Mouse (Mus musculus): Measurements from ENCODE around the gene Ak2. TPM values are rescaled to one million over a fixed set of nuclear protein-coding genes. Genes with fewer than 3 reads are reported as not detected.
A peak's percentile ranks its signal among the peaks of the same experiment; 100 is the strongest.

Ak2 gene
- polyA plus RNA-seq, 1 experiment, result 8.1 TPM

- no peaks in the 10 kb centered on the region for H3K36me3 ChIP-seq (ENCODE audit: control insufficient read depth)
- peaks cover 58% of the 10 kb centered on the region for H3K4me1 ChIP-seq (ENCODE audit: control insufficient read depth)
- H3K4me3 ChIP-seq (replicated peaks), result peak overlapping the region; percentile 62
These were observed 56.1 kb downstream of the Ak2 start for GRCm38 (mm10) chr4:129047721-129048421.

GRCm38 (mm10) chr4:129048501-129049305, 56.9 kb downstream of the Ak2 start:
- peaks cover 58% of the 10 kb centered on the region for H3K4me1 ChIP-seq (ENCODE audit: control insufficient read depth)
- H3K27me3 ChIP-seq (ENCODE audit: control insufficient read depth), result peaks cover 77% of the 10 kb centered on the region
- H3K9me3 ChIP-seq (ENCODE audit: control insufficient read depth, low read length), result peaks cover 3% of the 10 kb centered on the region; the same call in 1 of the 2 replicates
- peak overlapping the region; percentile 62 for H3K4me3 ChIP-seq (replicated peaks)
- TF ChIP-seq GATA1 (IDR thresholded peaks at IDR 0.05; ENCODE audit: low read length) (no peak), TAL1 (IDR thresholded peaks at IDR 0.05; ENCODE audit: low read length) (no peak)
- no peaks in the 10 kb centered on the region for H3K36me3 ChIP-seq (ENCODE audit: control insufficient read depth)

More at GRCm38 (mm10) chr4:129047721-129048421, 56.1 kb downstream of the Ak2 start:
- Histone ChIP-seq H3K27me3 (ENCODE audit: control insufficient read depth) (peaks cover 80% of the 10 kb centered on the region), H3K9me3 (ENCODE audit: control insufficient read depth, low read length) (peaks cover 3% of the 10 kb centered on the region; the same call in 1 of the 2 replicates)
- TF ChIP-seq GATA1 (IDR thresholded peaks at IDR 0.05; ENCODE audit: low read length), result no peak
- TF ChIP-seq TAL1 (IDR thresholded peaks at IDR 0.05; ENCODE audit: low read length), result no peak

DNA sequence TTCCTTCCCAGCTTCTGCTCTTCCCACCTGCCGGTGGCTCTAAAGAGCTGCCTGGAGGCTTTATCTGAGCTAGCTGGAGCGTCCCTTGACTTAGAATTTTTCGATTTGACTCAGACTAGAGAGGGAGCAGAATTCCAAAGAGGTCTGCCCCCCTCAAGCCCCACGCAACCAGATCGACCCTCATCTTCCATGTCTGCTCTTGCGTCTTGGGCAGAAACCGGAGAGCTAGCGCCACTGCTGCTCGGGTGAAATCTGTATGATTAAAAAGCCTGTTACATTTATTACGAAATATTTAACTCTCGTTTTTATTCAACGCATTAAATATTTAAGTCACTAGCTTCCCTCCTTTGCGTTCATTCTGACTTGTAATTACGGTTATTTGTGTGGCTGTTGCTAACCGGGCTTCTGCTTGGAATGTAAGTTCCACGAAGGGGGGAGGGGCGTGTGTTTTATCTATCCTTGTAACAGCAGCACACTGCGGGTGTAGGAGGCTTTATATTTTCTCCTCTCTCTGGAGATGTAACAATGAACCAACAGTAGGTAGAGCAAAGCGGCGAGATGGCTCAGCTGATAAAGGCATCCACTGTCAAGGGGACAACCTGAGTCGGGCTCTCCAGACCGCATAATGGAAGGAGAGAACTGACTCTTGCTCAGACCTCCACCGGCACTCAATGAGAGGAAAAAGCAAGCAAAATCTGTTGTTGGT, 57.7 kb downstream of the Ak2 start:
- Histone ChIP-seq H3K36me3 (ENCODE audit: control insufficient read depth) (no peaks in the 10 kb centered on the region), H3K9me3 (ENCODE audit: control insufficient read depth, low read length) (peaks cover 3% of the 10 kb centered on the region; the same call in 1 of the 2 replicates), H3K27me3 (ENCODE audit: control insufficient read depth) (peaks cover 70% of the 10 kb centered on the region), H3K4me1 (ENCODE audit: control insufficient read depth) (peaks cover 59% of the 10 kb centered on the region), H3K4me3 (replicated peaks) (peak overlapping the region; percentile 62)
- TF ChIP-seq GATA1 (IDR thresholded peaks at IDR 0.05; ENCODE audit: low read length) (peak; percentile 58), TAL1 (IDR thresholded peaks at IDR 0.05; ENCODE audit: low read length) (no peak)

DNA sequence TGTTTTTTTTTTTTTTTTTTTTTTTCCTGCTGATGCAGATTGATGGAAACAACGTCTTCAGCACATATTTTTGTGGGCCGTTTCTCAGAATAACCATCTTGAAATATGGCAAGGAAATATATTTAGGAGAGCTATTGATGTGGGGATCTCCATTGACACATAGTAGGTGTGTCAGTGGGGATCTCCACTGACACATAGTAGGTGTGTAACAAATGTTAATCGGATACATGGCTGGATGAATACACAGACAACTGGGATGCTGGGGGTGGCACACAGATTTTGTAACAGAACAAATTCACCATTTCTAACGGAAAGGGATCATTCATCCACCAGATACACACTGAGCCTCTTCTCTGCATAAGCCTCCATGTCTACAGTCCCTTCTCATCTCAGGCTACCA, 58.6 kb downstream of the Ak2 start:
- Histone ChIP-seq H3K27me3 (ENCODE audit: control insufficient read depth) (peaks cover 61% of the 10 kb centered on the region), H3K4me3 (replicated peaks) (no peak overlapping the region), H3K9me3 (ENCODE audit: control insufficient read depth, low read length) (peaks cover 3% of the 10 kb centered on the region; the same call in 1 of the 2 replicates), H3K36me3 (ENCODE audit: control insufficient read depth) (no peaks in the 10 kb centered on the region), H3K4me1 (ENCODE audit: control insufficient read depth) (peaks cover 59% of the 10 kb centered on the region)
- no peak for TF ChIP-seq GATA1 (IDR thresholded peaks at IDR 0.05; ENCODE audit: low read length)
- no peak for TF ChIP-seq TAL1 (IDR thresholded peaks at IDR 0.05; ENCODE audit: low read length)

GRCm38 (mm10) chr4:129050901-129051417, 59.2 kb downstream of the Ak2 start:
- TF ChIP-seq TAL1 (IDR thresholded peaks at IDR 0.05; ENCODE audit: low read length) (no peak), GATA1 (IDR thresholded peaks at IDR 0.05; ENCODE audit: low read length) (no peak)
- H3K4me1 ChIP-seq (ENCODE audit: control insufficient read depth), result peaks cover 59% of the 10 kb centered on the region
- no peaks in the 10 kb centered on the region for H3K36me3 ChIP-seq (ENCODE audit: control insufficient read depth)
- peaks cover 3% of the 10 kb centered on the region; the same call in 1 of the 2 replicates for H3K9me3 ChIP-seq (ENCODE audit: control insufficient read depth, low read length)
- peaks cover 56% of the 10 kb centered on the region for H3K27me3 ChIP-seq (ENCODE audit: control insufficient read depth)
- no peak overlapping the region for H3K4me3 ChIP-seq (replicated peaks)

DNA sequence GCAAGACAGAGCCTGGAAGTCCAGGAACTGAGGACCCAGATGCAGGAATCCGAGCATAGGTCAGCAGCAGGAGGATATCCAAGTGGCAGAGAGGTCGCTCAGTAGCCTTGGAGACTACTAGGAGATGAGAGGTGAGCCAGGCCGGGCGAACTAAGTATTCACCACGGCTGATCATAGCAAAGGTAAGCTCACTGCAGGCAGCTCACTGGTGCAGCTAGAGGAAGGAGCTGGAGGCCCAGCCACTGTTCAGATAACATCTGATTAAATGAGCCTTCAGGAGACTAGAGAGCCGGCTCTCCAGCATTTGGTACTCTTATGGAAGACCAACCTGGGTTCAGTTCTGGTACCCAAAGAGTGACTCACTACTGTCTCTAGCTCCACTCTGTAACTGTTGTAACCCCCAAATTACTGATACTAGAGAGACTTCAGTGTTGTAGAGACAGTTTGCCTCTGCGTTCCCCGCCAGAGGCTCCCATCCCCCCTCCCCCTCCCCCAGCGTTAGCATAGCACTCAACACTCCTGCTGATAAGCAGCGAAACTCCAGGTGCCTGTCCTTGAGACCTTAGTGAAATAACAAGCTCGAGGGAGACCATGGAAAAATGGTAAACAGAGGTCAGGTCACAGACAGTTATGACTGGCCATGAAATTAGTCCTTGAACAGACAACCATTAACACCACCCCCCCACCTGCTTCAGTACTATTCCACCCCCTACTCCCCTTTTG, 59.9 kb downstream of the Ak2 start:
- no peak for TF ChIP-seq GATA1 (IDR thresholded peaks at IDR 0.05; ENCODE audit: low read length)
- no peak for TF ChIP-seq TAL1 (IDR thresholded peaks at IDR 0.05; ENCODE audit: low read length)
- Histone ChIP-seq H3K4me1 (ENCODE audit: control insufficient read depth) (peaks cover 62% of the 10 kb centered on the region), H3K4me3 (replicated peaks) (peak overlapping the region; percentile 0), H3K27me3 (ENCODE audit: control insufficient read depth) (peaks cover 49% of the 10 kb centered on the region), H3K9me3 (ENCODE audit: control insufficient read depth, low read length) (peaks cover 3% of the 10 kb centered on the region; the same call in 1 of the 2 replicates), H3K36me3 (ENCODE audit: control insufficient read depth) (no peaks in the 10 kb centered on the region)

GRCm38 (mm10) chr4:129054757-129055156, 63.0 kb downstream of the Ak2 start:
- no peak overlapping the region for H3K4me3 ChIP-seq (replicated peaks)
- no peaks in the 10 kb centered on the region; the same call in 1 of the 2 replicates for H3K9me3 ChIP-seq (ENCODE audit: control insufficient read depth, low read length)
- peaks cover 18% of the 10 kb centered on the region for H3K27me3 ChIP-seq (ENCODE audit: control insufficient read depth)
- H3K4me1 ChIP-seq (ENCODE audit: control insufficient read depth), result peaks cover 52% of the 10 kb centered on the region
- TF ChIP-seq TAL1 (IDR thresholded peaks at IDR 0.05; ENCODE audit: low read length) (no peak), GATA1 (IDR thresholded peaks at IDR 0.05; ENCODE audit: low read length) (no peak)
- no peaks in the 10 kb centered on the region for H3K36me3 ChIP-seq (ENCODE audit: control insufficient read depth)

DNA sequence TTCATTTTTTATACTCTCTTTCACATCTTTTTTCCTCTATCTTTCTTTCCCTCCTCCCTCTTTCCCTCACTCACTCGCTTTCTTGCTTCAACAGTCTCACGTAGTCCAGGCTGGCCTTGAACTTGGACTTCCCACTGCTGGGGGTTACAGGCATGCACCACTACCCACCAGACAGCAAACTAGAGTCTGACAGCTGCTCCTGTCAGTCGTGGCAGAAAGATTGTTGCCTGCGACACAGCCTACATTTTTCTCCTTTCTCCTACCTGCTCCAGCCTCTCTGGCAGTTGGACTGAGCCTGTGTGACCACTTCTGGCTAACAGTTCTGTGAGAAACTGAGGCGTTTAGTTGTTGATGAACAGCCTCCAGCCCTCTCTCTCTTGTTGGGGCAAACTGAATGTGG, 63.8 kb downstream of the Ak2 start:
- TF ChIP-seq GATA1 (IDR thresholded peaks at IDR 0.05; ENCODE audit: low read length), result no peak
- TF ChIP-seq TAL1 (IDR thresholded peaks at IDR 0.05; ENCODE audit: low read length), result no peak
- no peak overlapping the region for H3K4me3 ChIP-seq (replicated peaks)

More for the DNA sequence above, 63.8 kb downstream of the Ak2 start:
- peaks cover 50% of the 10 kb centered on the region for H3K4me1 ChIP-seq (ENCODE audit: control insufficient read depth)
- no peaks in the 10 kb centered on the region for H3K36me3 ChIP-seq (ENCODE audit: control insufficient read depth)
- H3K9me3 ChIP-seq (ENCODE audit: control insufficient read depth, low read length), result no peaks in the 10 kb centered on the region; the same call in 1 of the 2 replicates
- peaks cover 9% of the 10 kb centered on the region for H3K27me3 ChIP-seq (ENCODE audit: control insufficient read depth)
